Mouse (Mus musculus) stomach, postnatal 0 days (tissue): Measurements from ENCODE around the gene 2210016L21Rik.

Source experiments
- CTCF ChIP-seq: IDR thresholded peaks from 2 replicates; pipeline ENCODE4 v1.5.1; 2016; ENCODE audit warnings: antibody characterized with exemption, low read depth, mild to moderate bottlenecking, moderate library complexity
- EP300 ChIP-seq: optimal IDR thresholded peaks from 2 replicates; pipeline ENCODE3; 2016; ENCODE audit warnings: antibody characterized with exemption

DNA sequence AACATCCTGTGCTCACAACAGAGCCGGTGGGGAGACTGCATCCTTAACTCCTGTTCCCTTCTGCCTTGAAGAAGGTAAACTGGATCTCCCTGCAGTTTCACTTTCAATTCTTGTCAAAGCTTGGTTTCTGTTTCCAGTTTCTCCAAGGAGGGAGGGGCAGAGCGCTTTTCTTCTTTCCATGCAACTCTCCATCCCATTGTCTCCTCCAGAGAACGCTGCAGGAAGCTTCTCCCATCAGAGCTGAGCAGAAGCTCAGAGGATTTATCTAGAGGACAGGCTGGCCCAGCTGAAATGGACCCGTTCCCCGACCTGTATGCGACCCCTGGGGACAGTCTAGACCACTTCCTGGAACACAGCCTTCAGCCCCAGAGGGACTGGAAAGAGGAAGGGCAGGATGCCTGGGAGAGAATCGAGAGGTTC lies 44.6 kb upstream of the 2210016L21Rik start:
- TF ChIP-seq CTCF (0 out of 2 replicates have a peak, but pooled peaks have one; percentile 3), EP300 (no peak)
